Mouse (Mus musculus) liver, postnatal 0 days (tissue): ENCODE measurements around the gene Vmn2r70.

Experiments used
- CTCF ChIP-seq: sonication (generic); IDR thresholded peaks from 2 replicates; pipeline ENCODE4 v1.5.1; 2016; ENCODE audit warnings: antibody characterized with exemption, low read depth
- EP300 ChIP-seq: IDR thresholded peaks from 2 replicates; pipeline ENCODE4 v1.6.1; 2016; ENCODE audit warnings: antibody characterized with exemption, low read depth, mild to moderate bottlenecking

- no peak for TF ChIP-seq CTCF
- TF ChIP-seq EP300 = no peak
These were observed 26.9 kb downstream of the Vmn2r70 start for GRCm38 (mm10) chr7:85542108-85542507.
